Mouse (Mus musculus): ENCODE measurements around the gene Zdhhc3.

DNA sequence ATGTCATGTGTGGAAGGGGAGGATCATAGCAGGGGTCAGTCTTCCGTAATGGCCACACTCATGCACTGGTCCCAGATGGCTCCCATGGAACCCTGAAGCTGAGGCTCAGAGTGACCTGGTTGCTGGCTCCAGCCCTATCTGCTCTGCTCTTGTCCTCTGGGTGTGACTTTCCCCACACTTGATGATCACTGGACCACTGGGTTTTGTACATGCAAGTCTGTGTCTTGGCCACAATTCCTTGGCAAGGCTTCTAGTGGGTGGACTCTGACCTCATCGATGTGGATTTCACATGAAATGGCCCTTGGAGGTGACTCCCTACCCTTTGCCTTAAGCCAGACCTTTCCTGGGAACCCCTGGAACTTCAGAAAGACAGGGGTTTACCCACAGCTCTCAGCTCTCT is 40.1 kb upstream of the Zdhhc3 start:
- TF ChIP-seq CTCF (IDR thresholded peaks at IDR 0.05; ENCODE audit: low read depth) (no peak), EP300 (IDR thresholded peaks at IDR 0.05; ENCODE audit: low read depth) (no peak)

Measured in heart, postnatal 0 days (tissue).